Comparison of ENCODE assay signal across 21 mouse cellular contexts in genomic region chr13:56014006-56014405, GRCm38 (mm10).
DNase-seq lines count a peak whose midpoint lies in the region; ATAC-seq and TF ChIP-seq lines count a peak whose summit lies in the region.
"Had no signal": no experiment of that assay in that cellular context is flagged by ENCODE, and none has a peak within 500 bp of the region (broad histone marks: within the 10 kb centered on the region; RNA-seq: fewer than 3 reads in every experiment).

No protein-coding gene starts in this region.

- peak overlapping the region; percentile 69 for H3K4me3 ChIP-seq in testis, adult 2 months (ENCODE audit: control insufficient read depth, low read depth, low read length)
- H3K4me3 ChIP-seq in macrophage (ENCODE audit: inconsistent target) = no peak overlapping the region
- no peak overlapping the region for H3K4me3 ChIP-seq in limb, embryonic 10.5 days
- H3K4me3 ChIP-seq: embryonic facial prominence, embryonic 12.5 days; forebrain, embryonic 15.5 days; heart, embryonic 10.5 days; hindbrain, embryonic 13.5 days had no signal

- H3K4me1 ChIP-seq in testis, adult 2 months (ENCODE audit: control insufficient read depth, insufficient read depth, low read length) = peaks cover 2% of the 10 kb centered on the region
- peaks cover 12% of the 10 kb centered on the region for H3K4me1 ChIP-seq in limb, embryonic 10.5 days

- no peaks in the 10 kb centered on the region for H3K9me3 ChIP-seq in limb, embryonic 10.5 days (replicated peaks)
- H3K9me3 ChIP-seq: embryonic facial prominence, embryonic 12.5 days; forebrain, embryonic 15.5 days; heart, embryonic 10.5 days; hindbrain, embryonic 13.5 days had no signal

- H3K27ac ChIP-seq in testis, adult 2 months (ENCODE audit: control insufficient read depth, insufficient read depth, low read depth, low read length) = no peak overlapping the region
- peak overlapping the region; percentile 19; the same call in 1 of the 2 replicates for H3K27ac ChIP-seq in macrophage
- H3K27ac ChIP-seq in limb, embryonic 10.5 days = no peak overlapping the region
- H3K27ac ChIP-seq: embryonic facial prominence, embryonic 12.5 days; forebrain, embryonic 15.5 days; heart, embryonic 10.5 days; hindbrain, embryonic 13.5 days; hindbrain, postnatal 0 days had no signal

- TF ChIP-seq CTCF in testis, adult 2 months (IDR thresholded peaks at IDR 0.05; ENCODE audit: control insufficient read depth, insufficient read depth, insufficient replicate concordance, low read depth, low read length) = no peak

- DNase-seq in testis, postnatal 14 days (ENCODE audit: low spot score) = no peak
- DNase-seq in natural killer cell, adult 2 months (ENCODE audit: low spot score in 2 of 2) = no peak
- no peak for DNase-seq in layer of hippocampus, postnatal 10 days (ENCODE audit: low spot score in 2 of 2)
- DNase-seq in limb, embryonic 10.5 days (ENCODE audit: low spot score) = no peak
- DNase-seq: adrenal gland, postnatal 14 days; cerebellum, adult 8-10 months; cerebellum, postnatal 14 days; gastrocnemius, postnatal 36 days; heart, adult 18-20 months; heart, postnatal 10 days; heart, postnatal 4 days had no signal

- peak; percentile 78 for ATAC-seq in neutrophil, adult 5-6 weeks (ENCODE audit: extremely low read depth, insufficient number of reproducible peaks, low FRiP score, poor library complexity, severe bottlenecking)
- ATAC-seq: activated CD4-positive, CD25-positive, alpha-beta regulatory T cell, adult 4 months; forebrain, embryonic 15.5 days; hindbrain, postnatal 0 days; Patski had no signal

- H3K36me3 ChIP-seq in testis, adult 2 months (ENCODE audit: control insufficient read depth, insufficient read depth, low read length) = no peaks in the 10 kb centered on the region
- no peaks in the 10 kb centered on the region for H3K36me3 ChIP-seq in macrophage (ENCODE audit: inconsistent target)
- no peaks in the 10 kb centered on the region for H3K36me3 ChIP-seq in limb, embryonic 10.5 days
- H3K36me3 ChIP-seq: embryonic facial prominence, embryonic 12.5 days; forebrain, embryonic 15.5 days; heart, embryonic 10.5 days; hindbrain, embryonic 13.5 days had no signal

- no peaks in the 10 kb centered on the region for H3K27me3 ChIP-seq in testis, adult 2 months (ENCODE audit: control insufficient read depth, insufficient read depth, low read length)
- H3K27me3 ChIP-seq in limb, embryonic 10.5 days (ENCODE audit: low read depth, poor library complexity, severe bottlenecking) = no peaks in the 10 kb centered on the region
- H3K27me3 ChIP-seq: embryonic facial prominence, embryonic 12.5 days; forebrain, embryonic 15.5 days; Patski had no signal

- TF ChIP-seq POLR2A in testis, adult 2 months (IDR thresholded peaks at IDR 0.05; ENCODE audit: control insufficient read depth, low read depth, low read length) = no peak

- H3K79me2 ChIP-seq in macrophage (ENCODE audit: inconsistent target) = no peaks in the 10 kb centered on the region
